Mouse (Mus musculus): Measurements from ENCODE around the gene St14. TPM values are rescaled to one million over a fixed set of nuclear protein-coding genes. Genes with fewer than 3 reads are reported as not detected.

The St14 gene
- polyA plus RNA-seq, 1 experiment from 2014 or later: 45.9 TPM

GRCm38 (mm10) chr9:31082771-31083170 is 48.9 kb downstream of the St14 start:
- H3K27ac ChIP-seq: no peak overlapping the region
- no peak for DNase-seq (ENCODE audit: low spot score)

GRCm38 (mm10) chr9:31082054-31082666 is 49.5 kb downstream of the St14 start:
- Histone ChIP-seq H3K4me2 (ENCODE audit: low read length) (peak overlapping the region; percentile 33), H3K27me3 (ENCODE audit: insufficient read depth, low read length) (no peaks in the 10 kb centered on the region), H3K27ac (no peak overlapping the region), H3K4me1 (replicated peaks; ENCODE audit: insufficient read depth, low read length) (no peaks in the 10 kb centered on the region), H3K4me3 (replicated peaks; ENCODE audit: low read depth, low read length) (no peak overlapping the region), H3K9me3 (replicated peaks; ENCODE audit: low read length) (no peaks in the 10 kb centered on the region), H3K36me3 (ENCODE audit: insufficient read depth, low read length) (no peaks in the 10 kb centered on the region), H3K9ac (ENCODE audit: low read depth, low read length) (no peak overlapping the region)
- peak; percentile 47; the same call in 1 of the 2 replicates for ATAC-seq (replicated peaks; ENCODE audit: low FRiP score, low read depth)
- peak; percentile 92 for DNase-seq (ENCODE audit: low spot score)
- WGBS: 7% methylated on average over 15 of the region's 15 CpGs
- peak; percentile 85 for TF ChIP-seq CTCF (IDR thresholded peaks at IDR 0.05; ENCODE audit: low read depth)

More at GRCm38 (mm10) chr9:31082771-31083170, 48.9 kb downstream of the St14 start:
- TF ChIP-seq CTCF (IDR thresholded peaks at IDR 0.05; ENCODE audit: low read depth): no peak
- 77% methylated on average over 6 of the region's 6 CpGs for WGBS
- H3K27me3 ChIP-seq (ENCODE audit: insufficient read depth, low read length): no peaks in the 10 kb centered on the region
- H3K4me1 ChIP-seq (replicated peaks; ENCODE audit: insufficient read depth, low read length): no peaks in the 10 kb centered on the region
- no peaks in the 10 kb centered on the region for H3K36me3 ChIP-seq (ENCODE audit: insufficient read depth, low read length)
- no peak overlapping the region for H3K4me2 ChIP-seq (ENCODE audit: low read length)
- no peak for ATAC-seq (replicated peaks; ENCODE audit: low FRiP score, low read depth)
- no peak overlapping the region for H3K9ac ChIP-seq (ENCODE audit: low read depth, low read length)
- no peak overlapping the region for H3K4me3 ChIP-seq (replicated peaks; ENCODE audit: low read depth, low read length)
- no peaks in the 10 kb centered on the region for H3K9me3 ChIP-seq (replicated peaks; ENCODE audit: low read length)

- Histone ChIP-seq H3K4me1 (replicated peaks; ENCODE audit: insufficient read depth, low read length) (no peaks in the 10 kb centered on the region), H3K27me3 (ENCODE audit: insufficient read depth, low read length) (no peaks in the 10 kb centered on the region), H3K27ac (no peak overlapping the region), H3K4me3 (replicated peaks; ENCODE audit: low read depth, low read length) (no peak overlapping the region), H3K9me3 (replicated peaks; ENCODE audit: low read length) (no peaks in the 10 kb centered on the region), H3K4me2 (ENCODE audit: low read length) (no peak overlapping the region), H3K9ac (ENCODE audit: low read depth, low read length) (no peak overlapping the region), H3K36me3 (ENCODE audit: insufficient read depth, low read length) (no peaks in the 10 kb centered on the region)
- 55% methylated on average over 6 of the region's 6 CpGs for WGBS
- TF ChIP-seq CTCF (IDR thresholded peaks at IDR 0.05; ENCODE audit: low read depth): no peak
- ATAC-seq (replicated peaks; ENCODE audit: low FRiP score, low read depth) (no peak), DNase-seq (ENCODE audit: low spot score) (no peak)
Measured at GRCm38 (mm10) chr9:31080726-31081125, 50.9 kb downstream of the St14 start.

- H3K9me3 ChIP-seq (replicated peaks; ENCODE audit: low read length): no peaks in the 10 kb centered on the region
- peaks cover 5% of the 10 kb centered on the region; the same call in 1 of the 2 replicates for H3K36me3 ChIP-seq (ENCODE audit: insufficient read depth, low read length)
- no peak overlapping the region for H3K9ac ChIP-seq (ENCODE audit: low read depth, low read length)
- H3K4me3 ChIP-seq (replicated peaks; ENCODE audit: low read depth, low read length): no peak overlapping the region
- no peak overlapping the region for H3K27ac ChIP-seq
- 78% methylated on average over 10 of the region's 10 CpGs for WGBS
- H3K4me1 ChIP-seq (replicated peaks; ENCODE audit: insufficient read depth, low read length): no peaks in the 10 kb centered on the region
- DNase-seq (ENCODE audit: low spot score) (no peak), ATAC-seq (replicated peaks; ENCODE audit: low FRiP score, low read depth) (no peak)
- TF ChIP-seq CTCF (IDR thresholded peaks at IDR 0.05; ENCODE audit: low read depth): no peak
- no peaks in the 10 kb centered on the region for H3K27me3 ChIP-seq (ENCODE audit: insufficient read depth, low read length)
- no peak overlapping the region for H3K4me2 ChIP-seq (ENCODE audit: low read length)
Measured at GRCm38 (mm10) chr9:31074836-31075235, 56.8 kb downstream of the St14 start.

- 82% methylated on average over 7 of the region's 7 CpGs for WGBS
- H3K9ac ChIP-seq (ENCODE audit: low read depth, low read length): no peak overlapping the region
- ATAC-seq (replicated peaks; ENCODE audit: low FRiP score, low read depth) (no peak), DNase-seq (ENCODE audit: low spot score) (no peak)
- H3K27ac ChIP-seq: no peak overlapping the region
- H3K4me2 ChIP-seq (ENCODE audit: low read length): no peak overlapping the region
- peaks cover 9% of the 10 kb centered on the region; the same call in 1 of the 2 replicates for H3K36me3 ChIP-seq (ENCODE audit: insufficient read depth, low read length)
- H3K27me3 ChIP-seq (ENCODE audit: insufficient read depth, low read length): no peaks in the 10 kb centered on the region
- TF ChIP-seq CTCF (IDR thresholded peaks at IDR 0.05; ENCODE audit: low read depth): no peak
- H3K4me1 ChIP-seq (replicated peaks; ENCODE audit: insufficient read depth, low read length): no peaks in the 10 kb centered on the region
- no peak overlapping the region for H3K4me3 ChIP-seq (replicated peaks; ENCODE audit: low read depth, low read length)
- H3K9me3 ChIP-seq (replicated peaks; ENCODE audit: low read length): no peaks in the 10 kb centered on the region
Measured at GRCm38 (mm10) chr9:31073797-31074196, 57.9 kb downstream of the St14 start.

GRCm38 (mm10) chr9:31072256-31072655 is 59.4 kb downstream of the St14 start:
- Histone ChIP-seq H3K9ac (ENCODE audit: low read depth, low read length) (no peak overlapping the region), H3K27ac (no peak overlapping the region), H3K36me3 (ENCODE audit: insufficient read depth, low read length) (peaks cover 15% of the 10 kb centered on the region; the same call in 1 of the 2 replicates), H3K4me2 (ENCODE audit: low read length) (no peak overlapping the region), H3K9me3 (replicated peaks; ENCODE audit: low read length) (no peaks in the 10 kb centered on the region), H3K4me3 (replicated peaks; ENCODE audit: low read depth, low read length) (no peak overlapping the region), H3K27me3 (ENCODE audit: insufficient read depth, low read length) (no peaks in the 10 kb centered on the region), H3K4me1 (replicated peaks; ENCODE audit: insufficient read depth, low read length) (no peaks in the 10 kb centered on the region)
- no peak for TF ChIP-seq CTCF (IDR thresholded peaks at IDR 0.05; ENCODE audit: low read depth)
- ATAC-seq (replicated peaks; ENCODE audit: low FRiP score, low read depth) (no peak), DNase-seq (ENCODE audit: low spot score) (no peak)
- 86% methylated on average over 5 of the region's 5 CpGs for WGBS

- H3K4me2 ChIP-seq (ENCODE audit: low read length): no peak overlapping the region
Measured at GRCm38 (mm10) chr9:31070706-31071105, 60.9 kb downstream of the St14 start.

More at GRCm38 (mm10) chr9:31070706-31071105, 60.9 kb downstream of the St14 start:
- Histone ChIP-seq H3K9ac (ENCODE audit: low read depth, low read length) (no peak overlapping the region), H3K9me3 (replicated peaks; ENCODE audit: low read length) (no peaks in the 10 kb centered on the region), H3K4me1 (replicated peaks; ENCODE audit: insufficient read depth, low read length) (no peaks in the 10 kb centered on the region), H3K27ac (no peak overlapping the region), H3K36me3 (ENCODE audit: insufficient read depth, low read length) (peaks cover 19% of the 10 kb centered on the region; the same call in 1 of the 2 replicates), H3K4me3 (replicated peaks; ENCODE audit: low read depth, low read length) (no peak overlapping the region), H3K27me3 (ENCODE audit: insufficient read depth, low read length) (no peaks in the 10 kb centered on the region)
- WGBS: 94% methylated on average over 8 of the region's 8 CpGs
- ATAC-seq (replicated peaks; ENCODE audit: low FRiP score, low read depth) (no peak), DNase-seq (ENCODE audit: low spot score) (no peak)
- no peak for TF ChIP-seq CTCF (IDR thresholded peaks at IDR 0.05; ENCODE audit: low read depth)
